ENCODE assay signal across 9 mouse cellular contexts in genomic region chr9:27728652-27729557, GRCm38 (mm10).
DNase-seq lines count a peak whose midpoint lies in the region; ATAC-seq and TF ChIP-seq lines count a peak whose summit lies in the region.
"Had no signal": no experiment of that assay in that cellular context is flagged by ENCODE, and none has a peak within 500 bp of the region (broad histone marks: within the 10 kb centered on the region; RNA-seq: fewer than 3 reads in every experiment).

No protein-coding gene starts in this region.

- ATAC-seq in lung, postnatal 0 days, result peak; percentile 14; the same call in 1 of the 2 replicates
- peak; percentile 97 for ATAC-seq in forebrain, embryonic 15.5 days (replicated peaks)
- peak; percentile 47; the same call in 1 of the 2 replicates for ATAC-seq in stomach, embryonic 15.5 days (ENCODE audit: insufficient read depth, low FRiP score, low read depth)
- ATAC-seq in activated CD4-positive, CD25-positive, alpha-beta regulatory T cell, adult 4 months, result no peak
- ATAC-seq in megakaryocyte-erythroid progenitor cell, adult 5-6 weeks (replicated peaks; ENCODE audit: low FRiP score, low TSS enrichment, poor library complexity, severe bottlenecking), result no peak

- no peaks in the 10 kb centered on the region for H3K36me3 ChIP-seq in lung, postnatal 0 days (ENCODE audit: insufficient read depth, low read length)
- H3K36me3 ChIP-seq in forebrain, embryonic 15.5 days, result no peaks in the 10 kb centered on the region
- no peaks in the 10 kb centered on the region for H3K36me3 ChIP-seq in stomach, embryonic 15.5 days

- DNase-seq in lung, postnatal 0 days (ENCODE audit: low spot score), result peak; percentile 30
- no peak for DNase-seq in lung, adult 2 months
- DNase-seq in layer of hippocampus, adult 2 months (ENCODE audit: low spot score in 2 of 2), result peak; percentile 81 to 90
- DNase-seq in mesoderm, embryonic 11.5 days (ENCODE audit: low read depth, low spot score), result peak; percentile 29

- no peak for TF ChIP-seq POLR2A in lung, adult 2 months (IDR thresholded peaks at IDR 0.05; ENCODE audit: borderline replicate concordance, extremely low read depth, low read depth, low read length)

- 9% methylated on average over 13 of the region's 13 CpGs for WGBS in lung, postnatal 0 days
- 7% methylated on average over 13 of the region's 13 CpGs for WGBS in lung, adult 2 months
- 4% methylated on average over 13 of the region's 13 CpGs for WGBS in forebrain, embryonic 15.5 days
- WGBS in stomach, embryonic 15.5 days, result 17% methylated on average over 13 of the region's 13 CpGs

- no peaks in the 10 kb centered on the region for H3K27me3 ChIP-seq in lung, postnatal 0 days (replicated peaks; ENCODE audit: insufficient read depth, low read length)
- H3K27me3 ChIP-seq in forebrain, embryonic 15.5 days, result no peaks in the 10 kb centered on the region
- no peaks in the 10 kb centered on the region for H3K27me3 ChIP-seq in stomach, embryonic 15.5 days (replicated peaks)

- H3K27ac ChIP-seq in lung, postnatal 0 days (ENCODE audit: low read length), result no peak overlapping the region
- peak overlapping the region; percentile 49 for H3K27ac ChIP-seq in forebrain, embryonic 15.5 days (replicated peaks)
- H3K27ac ChIP-seq in layer of hippocampus, adult 2 months, result peak overlapping the region; percentile 88
- H3K27ac ChIP-seq in stomach, embryonic 15.5 days, result no peak overlapping the region
- H3K27ac ChIP-seq: macrophage had no signal

- no peak for TF ChIP-seq CTCF in lung, postnatal 0 days (IDR thresholded peaks at IDR 0.05)
- no peak for TF ChIP-seq CTCF in lung, adult 2 months (IDR thresholded peaks at IDR 0.05; ENCODE audit: insufficient read depth, low read length)
- TF ChIP-seq CTCF in layer of hippocampus, adult 2 months (conservative IDR thresholded peaks at IDR 0.05), result no peak

- H3K4me2 ChIP-seq in lung, postnatal 0 days (replicated peaks; ENCODE audit: low read depth, low read length), result peak overlapping the region; percentile 25; the same call in 1 of the 2 replicates
- peak overlapping the region; percentile 40 for H3K4me2 ChIP-seq in forebrain, embryonic 15.5 days (replicated peaks)
- H3K4me2 ChIP-seq in stomach, embryonic 15.5 days, result no peak overlapping the region; the same call in 1 of the 2 replicates

- H3K4me3 ChIP-seq in lung, postnatal 0 days (ENCODE audit: low read depth, low read length), result no peak overlapping the region
- no peak overlapping the region for H3K4me3 ChIP-seq in lung, adult 2 months (replicated peaks; ENCODE audit: extremely low read depth, low read depth, low read length)
- no peak overlapping the region for H3K4me3 ChIP-seq in forebrain, embryonic 15.5 days
- no peak overlapping the region; the same call in 1 of the 2 replicates for H3K4me3 ChIP-seq in layer of hippocampus, adult 2 months
- no peak overlapping the region for H3K4me3 ChIP-seq in stomach, embryonic 15.5 days (replicated peaks)

- H3K4me1 ChIP-seq in lung, postnatal 0 days (ENCODE audit: insufficient read depth, low read depth, low read length), result no peaks in the 10 kb centered on the region
- no peaks in the 10 kb centered on the region for H3K4me1 ChIP-seq in lung, adult 2 months (ENCODE audit: control insufficient read depth, insufficient read depth, low read length)
- peaks cover 12% of the 10 kb centered on the region for H3K4me1 ChIP-seq in forebrain, embryonic 15.5 days
- H3K4me1 ChIP-seq in stomach, embryonic 15.5 days, result no peaks in the 10 kb centered on the region

- TF ChIP-seq EP300 in lung, postnatal 0 days (IDR thresholded peaks at IDR 0.05), result no peak

- H3K9ac ChIP-seq in lung, postnatal 0 days (replicated peaks; ENCODE audit: low read depth), result no peak overlapping the region
- H3K9ac ChIP-seq in forebrain, embryonic 15.5 days (replicated peaks), result peak overlapping the region; percentile 24
- H3K9ac ChIP-seq in stomach, embryonic 15.5 days, result no peak overlapping the region

- no peaks in the 10 kb centered on the region for H3K9me3 ChIP-seq in lung, postnatal 0 days (ENCODE audit: low read length)
- H3K9me3 ChIP-seq in forebrain, embryonic 15.5 days, result no peaks in the 10 kb centered on the region
- H3K9me3 ChIP-seq in stomach, embryonic 15.5 days, result no peaks in the 10 kb centered on the region

Comparison
In these comparisons a context has a peak if more than half of its experiments do, and no peak if none do; other contexts are left out.
1. ATAC-seq: peak in lung, postnatal 0 days (single experiment), forebrain, embryonic 15.5 days (single experiment) and stomach, embryonic 15.5 days (single experiment); none in activated CD4-positive, CD25-positive, alpha-beta regulatory T cell, adult 4 months (single experiment) and megakaryocyte-erythroid progenitor cell, adult 5-6 weeks (single experiment).
2. H3K27ac ChIP-seq: peak in forebrain, embryonic 15.5 days (single experiment) and layer of hippocampus, adult 2 months (single experiment); none in lung, postnatal 0 days (single experiment) and stomach, embryonic 15.5 days (single experiment).